Mouse (Mus musculus) lung, embryonic 14.5 days (tissue): Measurements from ENCODE around the gene H2-Ab1. TPM values are rescaled to one million over a fixed set of nuclear protein-coding genes. Genes with fewer than 3 reads are reported as not detected.

ENCODE experiments used
- ATAC-seq: fragments of 200-750 bp; cut with Nextera tagmentation; 2 replicates; pipeline ENCODE4 v1.8.0; 2017; ENCODE audit warnings: mild to moderate bottlenecking, moderate TSS enrichment, moderate library complexity; ENCODE audit not compliant: insufficient read depth
- DNase-seq: peaks from one replicate; pipeline ENCODE4 v3.0.0-alpha.2; 2015
- H3K27ac ChIP-seq: fragments of 300-500 bp; sonication (generic); 2 replicates; pipeline ENCODE4 v1.5.1; 2014; ENCODE audit warnings: low read depth, mild to moderate bottlenecking, moderate library complexity
- H3K27me3 ChIP-seq: fragments of 300-500 bp; sonication (generic); 2 replicates; pipeline ENCODE4 v1.6.1; 2014; ENCODE audit warnings: low read length, control low read depth; ENCODE audit not compliant: insufficient read depth
- H3K36me3 ChIP-seq: fragments of 300-500 bp; sonication (generic); 2 replicates; pipeline ENCODE4 v1.6.1; 2014; ENCODE audit warnings: control low read depth; ENCODE audit not compliant: insufficient read depth
- H3K4me1 ChIP-seq: fragments of 300-500 bp; sonication (generic); 2 replicates; pipeline ENCODE4 v1.6.1; 2014; ENCODE audit warnings: antibody characterized with exemption, control low read depth; ENCODE audit not compliant: insufficient read depth
- H3K4me2 ChIP-seq: fragments of 300-500 bp; sonication (generic); 2 replicates; pipeline ENCODE4 v1.6.1; 2014; ENCODE audit warnings: mild to moderate bottlenecking
- H3K4me3 ChIP-seq: fragments of 300-500 bp; sonication (generic); 2 replicates; pipeline ENCODE4 v1.5.1; 2014; ENCODE audit warnings: low read depth, low read length
- H3K9ac ChIP-seq: fragments of 300-500 bp; sonication (generic); 2 replicates; pipeline ENCODE4 v1.6.1; 2014
- H3K9me3 ChIP-seq: fragments of 300-500 bp; sonication (generic); 2 replicates; pipeline ENCODE4 v1.6.1; 2016; ENCODE audit warnings: low read depth, low read length, control low read depth
- CTCF ChIP-seq: IDR thresholded peaks from 2 replicates; pipeline ENCODE4 v1.5.1; 2016; ENCODE audit warnings: antibody characterized with exemption, low read depth
- WGBS: fragments of 180-500 bp; shearing (Covaris S2); extraction: QIAGEN DNeasy Blood & Tissue Kit; methylation state at CpG from one replicate; pipeline ENCODE4 v1.1.7; 2014; 5-methylcytosine and 5-hydroxymethylcytosine counted together
- polyA plus RNA-seq: library from polyadenylated mRNA; unstranded; fragments of >200 nt; fragmentation: Nextera tagmentation; extraction: Ambion mirVana; gene quantifications from 2 replicates; pipeline ENCODE4 v1.2.1, GENCODE M21; 2014

The H2-Ab1 gene
- polyA plus RNA-seq, 1 experiment from 2014 or later, result 2.8 TPM

GRCm38 (mm10) chr17:34314286-34314685 lies 56.8 kb downstream of the H2-Ab1 start:
- no peak for DNase-seq
- WGBS, result 58% methylated on average over 9 of the region's 9 CpGs
- ATAC-seq, result no peak
- H3K4me1 ChIP-seq, result no peaks in the 10 kb centered on the region
- H3K9ac ChIP-seq, result no peak overlapping the region
- no peaks in the 10 kb centered on the region for H3K27me3 ChIP-seq
- H3K36me3 ChIP-seq, result no peaks in the 10 kb centered on the region
- TF ChIP-seq CTCF, result no peak
- H3K9me3 ChIP-seq, result no peaks in the 10 kb centered on the region
- no peak overlapping the region for H3K4me3 ChIP-seq
- H3K4me2 ChIP-seq, result no peak overlapping the region
- no peak overlapping the region for H3K27ac ChIP-seq

GRCm38 (mm10) chr17:34315512-34315911 lies 58.0 kb downstream of the H2-Ab1 start:
- Histone ChIP-seq H3K27ac (no peak overlapping the region), H3K9ac (no peak overlapping the region), H3K9me3 (no peaks in the 10 kb centered on the region), H3K36me3 (no peaks in the 10 kb centered on the region), H3K4me2 (no peak overlapping the region), H3K27me3 (no peaks in the 10 kb centered on the region), H3K4me1 (no peaks in the 10 kb centered on the region), H3K4me3 (no peak overlapping the region)
- 79% methylated on average over 1 of the region's 1 CpGs for WGBS
- ATAC-seq, result no peak
- TF ChIP-seq CTCF, result no peak
- DNase-seq, result no peak

DNA sequence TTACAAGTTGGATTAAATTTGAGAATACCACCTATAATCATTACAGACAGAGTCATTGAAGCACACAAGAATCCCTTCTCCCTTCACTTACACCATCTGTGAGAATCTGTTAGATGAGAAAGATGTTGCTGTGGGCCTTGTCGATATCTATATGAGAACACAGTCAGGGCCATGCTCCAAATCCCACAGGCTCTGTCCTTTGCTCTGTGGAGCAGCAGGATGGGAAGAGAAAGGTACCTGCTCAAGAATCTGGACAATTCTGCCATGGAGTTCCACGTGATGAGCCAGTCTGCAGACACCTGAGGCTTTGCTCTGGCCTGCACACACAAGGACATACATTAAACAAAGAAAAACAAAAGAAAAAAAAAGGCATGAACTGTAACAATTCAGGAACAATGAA lies 59.2 kb downstream of the H2-Ab1 start:
- ATAC-seq (no peak), DNase-seq (no peak)
- Histone ChIP-seq H3K4me3 (no peak overlapping the region), H3K36me3 (no peaks in the 10 kb centered on the region), H3K9me3 (no peaks in the 10 kb centered on the region), H3K9ac (no peak overlapping the region), H3K27me3 (no peaks in the 10 kb centered on the region), H3K4me1 (no peaks in the 10 kb centered on the region), H3K27ac (no peak overlapping the region), H3K4me2 (no peak overlapping the region)
- TF ChIP-seq CTCF, result no peak
- 69% methylated on average over 2 of the region's 2 CpGs for WGBS

DNA sequence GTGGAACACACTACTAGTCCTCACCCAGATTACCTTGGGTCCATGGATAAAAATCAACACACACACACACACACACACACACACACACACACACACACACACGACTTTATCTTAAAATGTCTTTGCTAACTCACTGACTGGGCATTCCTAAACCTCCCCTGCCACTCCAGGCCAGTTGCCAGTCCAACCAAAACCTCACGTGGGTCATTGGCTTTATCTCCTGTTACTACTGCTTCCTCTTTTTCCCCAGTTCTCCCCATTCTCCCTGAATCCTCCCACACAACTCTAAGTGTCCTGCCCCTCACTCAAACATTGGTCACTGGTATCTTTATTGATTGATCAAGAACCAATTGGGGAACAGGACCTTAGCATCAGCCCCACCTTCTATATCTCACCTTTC lies 59.8 kb downstream of the H2-Ab1 start:
- DNase-seq, result no peak
- 38% methylated on average over 2 of the region's 2 CpGs for WGBS

More for the DNA sequence above, 59.8 kb downstream of the H2-Ab1 start:
- Histone ChIP-seq H3K4me3 (no peak overlapping the region), H3K4me2 (no peak overlapping the region), H3K27ac (no peak overlapping the region), H3K9ac (no peak overlapping the region), H3K4me1 (no peaks in the 10 kb centered on the region), H3K27me3 (no peaks in the 10 kb centered on the region), H3K9me3 (no peaks in the 10 kb centered on the region), H3K36me3 (no peaks in the 10 kb centered on the region)
- ATAC-seq, result no peak
- no peak for TF ChIP-seq CTCF

Other genes with a start within 250 kb of the H2-Ab1 start
- 5.6 and 6.6 TPM in 2 replicates for gene Ring1, start 233.0 kb upstream of the H2-Ab1 start, polyA plus RNA-seq
- gene H2-Ke6, start 229.6 kb upstream of the H2-Ab1 start, polyA plus RNA-seq, result 35.9 and 40.6 TPM in 2 replicates
- gene Slc39a7, start 226.0 kb upstream of the H2-Ab1 start, polyA plus RNA-seq, result 102 and 105 TPM in 2 replicates
- 30.3 and 35.3 TPM in 2 replicates for gene Rxrb, start 225.9 kb upstream of the H2-Ab1 start, polyA plus RNA-seq
- gene Col11a2, start 218.3 kb upstream of the H2-Ab1 start, polyA plus RNA-seq, result 4.3 and 5.0 TPM in 2 replicates
- gene H2-Oa, start 165.3 kb upstream of the H2-Ab1 start, polyA plus RNA-seq, result 0.26 TPM in 1 of 2 replicates, not detected in the other
- gene H2-DMa, start 138.1 kb upstream of the H2-Ab1 start, polyA plus RNA-seq, result 9.8 and 15.5 TPM in 2 replicates
- 153 TPM in 2 replicates for gene Brd2, start 135.1 kb upstream of the H2-Ab1 start, polyA plus RNA-seq
- gene H2-DMb2, start 114.4 kb upstream of the H2-Ab1 start, polyA plus RNA-seq, result 0.91 and 1.1 TPM in 2 replicates
- 1.1 TPM in 2 replicates for gene H2-DMb1, start 104.6 kb upstream of the H2-Ab1 start, polyA plus RNA-seq
- gene Tap1, start 70.1 kb upstream of the H2-Ab1 start, polyA plus RNA-seq, result 3.5 and 4.0 TPM in 2 replicates
- gene Psmb9, start 69.9 kb upstream of the H2-Ab1 start, polyA plus RNA-seq, result 3.4 and 4.5 TPM in 2 replicates
- gene Psmb8, start 60.0 kb upstream of the H2-Ab1 start, polyA plus RNA-seq, result 7.9 and 8.9 TPM in 2 replicates
- gene Tap2, start 54.2 kb upstream of the H2-Ab1 start, polyA plus RNA-seq, result 3.0 and 3.7 TPM in 2 replicates
- not detected in 2 replicates for gene H2-Ob, start 18.8 kb upstream of the H2-Ab1 start, polyA plus RNA-seq
- gene H2-Aa, start 30.1 kb downstream of the H2-Ab1 start, polyA plus RNA-seq, result 2.0 TPM in 2 replicates
- 2.2 and 2.3 TPM in 2 replicates for gene H2-Eb1, start 48.2 kb downstream of the H2-Ab1 start, polyA plus RNA-seq
- not detected in 2 replicates for gene H2-Eb2, start 68.0 kb downstream of the H2-Ab1 start, polyA plus RNA-seq
- gene Btnl2, start 97.1 kb downstream of the H2-Ab1 start, polyA plus RNA-seq, result 0.07 and 0.20 TPM in 2 replicates
- not detected in 2 replicates for gene Btnl1, start 119.4 kb downstream of the H2-Ab1 start, polyA plus RNA-seq
- 0.54 TPM in 1 of 2 replicates, not detected in the other for gene BC051142, start 141.1 kb downstream of the H2-Ab1 start, polyA plus RNA-seq
- not detected in 2 replicates for gene Btnl4, start 219.6 kb downstream of the H2-Ab1 start, polyA plus RNA-seq